Mouse (Mus musculus) limb, embryonic 12.5 days (tissue): ENCODE measurements around the gene Odaph. TPM values are rescaled to one million over a fixed set of nuclear protein-coding genes. Genes with fewer than 3 reads are reported as not detected.

Source experiments
- polyA plus RNA-seq: library from polyadenylated mRNA; unstranded; fragments of >200 nt; fragmentation: Nextera tagmentation; extraction: Ambion mirVana; gene quantifications from 2 replicates; pipeline ENCODE4 v1.2.1, GENCODE M21; 2016

Odaph gene
- polyA plus RNA-seq, 1 experiment from 2014 or later: not detected

Other genes with a start within 250 kb of the Odaph start
- gene Rchy1, start 24.4 kb upstream of the Odaph start, polyA plus RNA-seq: 73.5 and 76.3 TPM in 2 replicates
- gene Cdkl2, start 56.4 kb downstream of the Odaph start, polyA plus RNA-seq: 0.29 and 0.36 TPM in 2 replicates
- 209 and 226 TPM in 2 replicates for gene G3bp2, start 96.2 kb downstream of the Odaph start, polyA plus RNA-seq
- gene Uso1, start 150.5 kb downstream of the Odaph start, polyA plus RNA-seq: 47.9 and 50.1 TPM in 2 replicates
- gene U90926, start 227.9 kb downstream of the Odaph start, polyA plus RNA-seq: not detected in 2 replicates